Mouse (Mus musculus): Measurements from ENCODE around the gene Ift46. TPM values are rescaled to one million over a fixed set of nuclear protein-coding genes. Genes with fewer than 3 reads are reported as not detected.
A peak's percentile ranks its signal among the peaks of the same experiment; 100 is the strongest.

Gene Ift46
- 168 and 169 TPM in 2 replicates for polyA plus RNA-seq (2015; fragmentation: Nextera tagmentation; extraction: Ambion mirVana)

GRCm38 (mm10) chr9:44767101-44768028 lies at the start of gene Ift46, which contains the start of gene Arcn1:
TSS of gene Ift46 (plus strand) at chr9:44767908.
TSS of gene Arcn1 (minus strand) at chr9:44767845.
- peak within 1 kb of the TSS; percentile 98 for H3K9ac ChIP-seq
- H3K4me3 ChIP-seq, result peak within 1 kb of the TSS; percentile 77
- WGBS, result under 1% methylated on average over 82 of the region's 82 CpGs
- peak; percentile 92 for ATAC-seq (replicated peaks)
- H3K4me1 ChIP-seq, result peaks cover 25% of the 10 kb centered on the region
- peak within 1 kb of the TSS; percentile 78 for H3K4me2 ChIP-seq
- H3K9me3 ChIP-seq, result no peaks in the 10 kb centered on the region
- H3K36me3 ChIP-seq (replicated peaks), result no peaks in the 10 kb centered on the region
- no peaks in the 10 kb centered on the region for H3K27me3 ChIP-seq (replicated peaks)
- H3K27ac ChIP-seq, result peak within 1 kb of the TSS; percentile 98

- H3K36me3 ChIP-seq (replicated peaks), result peaks cover 16% of the 10 kb centered on the region; the same call in 1 of the 2 replicates
- 0 out of 2 replicates have a peak overlapping the region, but pooled peaks have one; percentile 73 for H3K4me3 ChIP-seq
- H3K9me3 ChIP-seq, result no peaks in the 10 kb centered on the region
- 0 out of 2 replicates have a peak overlapping the region, but pooled peaks have one; percentile 83 for H3K27ac ChIP-seq
- peak overlapping the region; percentile 73 for H3K4me2 ChIP-seq
- H3K4me1 ChIP-seq, result peaks cover 50% of the 10 kb centered on the region
- H3K27me3 ChIP-seq (replicated peaks), result no peaks in the 10 kb centered on the region
- ATAC-seq (replicated peaks), result no peak
- WGBS, result 82% methylated on average over 12 of the region's 12 CpGs
- H3K9ac ChIP-seq, result peak overlapping the region; percentile 68; the same call in 1 of the 2 replicates
Observed at GRCm38 (mm10) chr9:44718937-44719631, 48.6 kb upstream of the Ift46 start.

- ATAC-seq (replicated peaks), result no peak
- H3K9ac ChIP-seq, result peak overlapping the region; percentile 68
- no peaks in the 10 kb centered on the region for H3K9me3 ChIP-seq
- H3K4me3 ChIP-seq, result peak overlapping the region; percentile 73
- 0 out of 2 replicates have a peak overlapping the region, but pooled peaks have one; percentile 83 for H3K27ac ChIP-seq
- peaks cover 16% of the 10 kb centered on the region; the same call in 1 of the 2 replicates for H3K36me3 ChIP-seq (replicated peaks)
- H3K4me1 ChIP-seq, result peaks cover 57% of the 10 kb centered on the region
- H3K27me3 ChIP-seq (replicated peaks), result no peaks in the 10 kb centered on the region
- H3K4me2 ChIP-seq, result peak overlapping the region; percentile 73
- WGBS, result 64% methylated on average over 8 of the region's 8 CpGs
Observed at GRCm38 (mm10) chr9:44719632-44720357, 47.9 kb upstream of the Ift46 start.

DNA sequence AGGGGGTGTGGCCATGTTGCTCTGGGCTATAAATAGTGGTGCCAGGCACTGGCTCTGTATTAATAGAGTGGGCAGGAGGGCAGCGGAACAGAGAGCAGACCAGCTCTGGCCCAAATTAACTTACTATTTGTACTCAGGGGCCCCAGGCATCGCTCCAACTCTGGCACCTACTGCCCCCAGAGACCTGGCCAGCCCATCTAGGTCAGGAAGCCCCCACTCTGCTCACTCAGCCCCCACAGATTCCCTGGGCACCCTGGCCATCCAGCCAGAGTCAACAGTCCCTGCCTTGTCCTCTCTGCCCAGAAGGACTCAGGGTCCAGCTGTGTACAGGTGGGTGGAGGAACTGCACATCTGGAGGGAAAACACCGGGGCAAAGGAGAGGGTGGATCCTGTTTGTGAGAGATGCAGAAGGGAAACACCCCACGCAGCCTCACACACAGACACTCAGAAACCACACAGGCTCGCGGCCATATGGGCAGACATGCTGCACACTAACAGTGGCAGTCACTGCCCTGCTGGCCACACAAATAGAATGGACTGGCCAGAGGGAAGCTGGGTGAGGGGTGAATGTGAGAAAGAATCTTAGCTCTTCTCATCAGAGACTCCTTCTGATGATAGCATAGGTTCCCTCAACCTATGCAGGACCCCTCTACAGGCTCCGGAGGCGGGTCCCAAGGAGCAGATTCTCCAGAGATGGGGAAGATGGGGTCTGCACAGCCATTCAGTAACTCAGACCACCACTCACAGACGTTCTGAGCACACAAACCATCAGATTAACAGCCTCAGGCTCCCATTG lies 47.2 kb upstream of the Ift46 start:
- peak overlapping the region; percentile 83 for H3K27ac ChIP-seq
- H3K4me2 ChIP-seq, result peak overlapping the region; percentile 73
- peak overlapping the region; percentile 73 for H3K4me3 ChIP-seq
- peak; percentile 49 for ATAC-seq (replicated peaks)
- peaks cover 65% of the 10 kb centered on the region for H3K4me1 ChIP-seq
- H3K27me3 ChIP-seq (replicated peaks), result no peaks in the 10 kb centered on the region
- H3K36me3 ChIP-seq (replicated peaks), result 0 out of 2 replicates have a peak, but pooled peaks cover 10% of the 10 kb centered on the region
- H3K9ac ChIP-seq, result peak overlapping the region; percentile 68
- no peaks in the 10 kb centered on the region for H3K9me3 ChIP-seq
- WGBS, result 13% methylated on average over 9 of the region's 9 CpGs

- Histone ChIP-seq H3K27me3 (replicated peaks) (no peaks in the 10 kb centered on the region), H3K36me3 (replicated peaks) (0 out of 2 replicates have a peak, but pooled peaks cover 2% of the 10 kb centered on the region), H3K4me3 (peak overlapping the region; percentile 73), H3K9me3 (no peaks in the 10 kb centered on the region), H3K27ac (peak overlapping the region; percentile 83), H3K4me2 (peak overlapping the region; percentile 73), H3K9ac (peak overlapping the region; percentile 68), H3K4me1 (peaks cover 72% of the 10 kb centered on the region)
- peak; percentile 85 for ATAC-seq (replicated peaks)
- WGBS, result 1% methylated on average over 40 of the region's 40 CpGs
Observed at GRCm38 (mm10) chr9:44721154-44721876, 46.4 kb upstream of the Ift46 start.

- Histone ChIP-seq H3K36me3 (replicated peaks) (no peaks in the 10 kb centered on the region), H3K9me3 (no peaks in the 10 kb centered on the region), H3K4me3 (peak overlapping the region; percentile 73), H3K9ac (no peak overlapping the region), H3K4me1 (peaks cover 77% of the 10 kb centered on the region), H3K27me3 (replicated peaks) (no peaks in the 10 kb centered on the region), H3K4me2 (peak overlapping the region; percentile 73; the same call in 1 of the 2 replicates), H3K27ac (peak overlapping the region; percentile 83; the same call in 1 of the 2 replicates)
- peak; percentile 31; the same call in 1 of the 2 replicates for ATAC-seq (replicated peaks)
- WGBS, result 82% methylated on average over 3 of the region's 3 CpGs
Observed at GRCm38 (mm10) chr9:44721877-44722186, 45.9 kb upstream of the Ift46 start.

GRCm38 (mm10) chr9:44722575-44722974 lies 45.1 kb upstream of the Ift46 start:
- Histone ChIP-seq H3K9ac (no peak overlapping the region), H3K4me1 (peaks cover 78% of the 10 kb centered on the region), H3K27ac (peak overlapping the region; percentile 13; the same call in 1 of the 2 replicates), H3K4me2 (no peak overlapping the region), H3K4me3 (no peak overlapping the region), H3K36me3 (replicated peaks) (no peaks in the 10 kb centered on the region), H3K9me3 (no peaks in the 10 kb centered on the region), H3K27me3 (replicated peaks) (no peaks in the 10 kb centered on the region)
- no peak for ATAC-seq (replicated peaks)
- WGBS, result 44% methylated on average over 7 of the region's 7 CpGs

DNA sequence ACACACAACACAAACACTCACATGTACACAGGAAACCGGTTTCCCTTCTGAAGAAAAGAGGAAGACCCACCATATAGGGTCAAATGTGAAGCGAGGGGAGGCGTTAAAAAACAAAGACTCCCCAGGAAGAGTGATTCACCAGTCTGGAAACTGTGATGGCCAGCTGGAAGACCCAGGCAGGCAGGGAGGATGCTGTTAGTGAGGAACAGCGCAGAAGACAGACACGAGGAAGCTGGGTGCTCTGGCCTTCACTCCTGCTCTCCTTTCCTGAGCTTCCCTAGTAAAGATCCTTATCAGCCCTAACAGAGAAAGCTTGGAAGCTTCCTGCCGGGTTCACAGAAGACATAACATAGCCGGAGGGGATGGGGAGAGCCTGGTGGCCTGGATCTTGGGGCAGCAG lies 44.7 kb upstream of the Ift46 start:
- no peak overlapping the region for H3K9ac ChIP-seq
- 40% methylated on average over 7 of the region's 7 CpGs for WGBS
- no peaks in the 10 kb centered on the region for H3K36me3 ChIP-seq (replicated peaks)

GRCm38 (mm10) chr9:44723521-44724041 lies 44.1 kb upstream of the Ift46 start:
- Histone ChIP-seq H3K27me3 (replicated peaks) (no peaks in the 10 kb centered on the region), H3K4me3 (no peak overlapping the region), H3K9me3 (no peaks in the 10 kb centered on the region), H3K27ac (peak overlapping the region; percentile 13), H3K9ac (no peak overlapping the region), H3K4me1 (peaks cover 69% of the 10 kb centered on the region), H3K4me2 (no peak overlapping the region), H3K36me3 (replicated peaks) (no peaks in the 10 kb centered on the region)
- 62% methylated on average over 11 of the region's 11 CpGs for WGBS
- ATAC-seq (replicated peaks), result no peak

More for the DNA sequence above, 44.7 kb upstream of the Ift46 start:
- no peak for ATAC-seq (replicated peaks)
- Histone ChIP-seq H3K4me3 (no peak overlapping the region), H3K4me2 (no peak overlapping the region), H3K27me3 (replicated peaks) (no peaks in the 10 kb centered on the region), H3K9me3 (no peaks in the 10 kb centered on the region), H3K4me1 (peaks cover 73% of the 10 kb centered on the region), H3K27ac (peak overlapping the region; percentile 13; the same call in 1 of the 2 replicates)

- H3K36me3 ChIP-seq (replicated peaks), result no peaks in the 10 kb centered on the region
- peaks cover 66% of the 10 kb centered on the region for H3K4me1 ChIP-seq
- no peak overlapping the region for H3K9ac ChIP-seq
- no peaks in the 10 kb centered on the region for H3K27me3 ChIP-seq (replicated peaks)
- H3K4me3 ChIP-seq, result no peak overlapping the region
- no peak for ATAC-seq (replicated peaks)
- WGBS, result 34% methylated on average over 6 of the region's 6 CpGs
- H3K4me2 ChIP-seq, result no peak overlapping the region
- H3K27ac ChIP-seq, result peak overlapping the region; percentile 35
- H3K9me3 ChIP-seq, result no peaks in the 10 kb centered on the region
Observed at GRCm38 (mm10) chr9:44724223-44724622, 43.5 kb upstream of the Ift46 start.

All from midbrain, embryonic 15.5 days (tissue).